Mouse (Mus musculus): ENCODE measurements around the gene Ttll4. TPM values are rescaled to one million over a fixed set of nuclear protein-coding genes. Genes with fewer than 3 reads are reported as not detected.

The Ttll4 gene
- polyA plus RNA-seq, 1 experiment from 2014 or later, result 21.8 TPM

- peak; percentile 82 for DNase-seq (ENCODE audit: low spot score)
- H3K9ac ChIP-seq (ENCODE audit: low read length), result peak within 1 kb of the TSS; percentile 58
Measured at GRCm38 (mm10) chr1:74713099-74713858, 51.7 kb downstream of the Ttll4 start, which contains the start of gene Cyp27a1. Cyp27a1 (plus strand) TSS chr1:74713574.

GRCm38 (mm10) chr1:74713859-74714730 lies 52.5 kb downstream of the Ttll4 start:
- Histone ChIP-seq H3K9me3 (ENCODE audit: control insufficient read depth, low read length) (no peaks in the 10 kb centered on the region), H3K27me3 (replicated peaks; ENCODE audit: control insufficient read depth, insufficient read depth, low read length) (no peaks in the 10 kb centered on the region), H3K9ac (ENCODE audit: low read length) (peak overlapping the region; percentile 58), H3K4me3 (ENCODE audit: low read depth, low read length) (peak overlapping the region; percentile 57), H3K4me2 (ENCODE audit: low read length) (peak overlapping the region; percentile 98), H3K36me3 (ENCODE audit: control insufficient read depth, insufficient read depth, low read length) (no peaks in the 10 kb centered on the region), H3K4me1 (replicated peaks; ENCODE audit: control insufficient read depth, insufficient read depth, low read length) (no peaks in the 10 kb centered on the region; the same call in 1 of the 2 replicates), H3K27ac (ENCODE audit: low read depth) (no peak overlapping the region)
- WGBS, result 20% methylated on average over 12 of the region's 12 CpGs
- ATAC-seq (replicated peaks; ENCODE audit: low FRiP score, low TSS enrichment, low read depth) (peak; percentile 28; the same call in 1 of the 2 replicates), DNase-seq (ENCODE audit: low spot score) (no peak)

More at GRCm38 (mm10) chr1:74713099-74713858, 51.7 kb downstream of the Ttll4 start, which contains the start of gene Cyp27a1:
- Histone ChIP-seq H3K27ac (ENCODE audit: low read depth) (no peak within 1 kb of the TSS), H3K27me3 (replicated peaks; ENCODE audit: control insufficient read depth, insufficient read depth, low read length) (no peaks in the 10 kb centered on the region), H3K4me1 (replicated peaks; ENCODE audit: control insufficient read depth, insufficient read depth, low read length) (no peaks in the 10 kb centered on the region; the same call in 1 of the 2 replicates), H3K9me3 (ENCODE audit: control insufficient read depth, low read length) (no peaks in the 10 kb centered on the region), H3K4me2 (ENCODE audit: low read length) (peak within 1 kb of the TSS; percentile 98), H3K4me3 (ENCODE audit: low read depth, low read length) (peak within 1 kb of the TSS; percentile 57), H3K36me3 (ENCODE audit: control insufficient read depth, insufficient read depth, low read length) (no peaks in the 10 kb centered on the region)
- peak; percentile 69 for ATAC-seq (replicated peaks; ENCODE audit: low FRiP score, low TSS enrichment, low read depth)
- WGBS, result 2% methylated on average over 35 of the region's 35 CpGs

GRCm38 (mm10) chr1:74714967-74715366 lies 53.4 kb downstream of the Ttll4 start:
- Histone ChIP-seq H3K36me3 (ENCODE audit: control insufficient read depth, insufficient read depth, low read length) (no peaks in the 10 kb centered on the region), H3K9me3 (ENCODE audit: control insufficient read depth, low read length) (no peaks in the 10 kb centered on the region), H3K4me2 (ENCODE audit: low read length) (no peak overlapping the region), H3K4me3 (ENCODE audit: low read depth, low read length) (no peak overlapping the region), H3K9ac (ENCODE audit: low read length) (no peak overlapping the region), H3K27me3 (replicated peaks; ENCODE audit: control insufficient read depth, insufficient read depth, low read length) (no peaks in the 10 kb centered on the region), H3K4me1 (replicated peaks; ENCODE audit: control insufficient read depth, insufficient read depth, low read length) (no peaks in the 10 kb centered on the region; the same call in 1 of the 2 replicates), H3K27ac (ENCODE audit: low read depth) (no peak overlapping the region)
- no peak for DNase-seq (ENCODE audit: low spot score)
- no peak for ATAC-seq (replicated peaks; ENCODE audit: low FRiP score, low TSS enrichment, low read depth)
- 65% methylated on average over 2 of the region's 2 CpGs for WGBS

GRCm38 (mm10) chr1:74715468-74715867 lies 53.9 kb downstream of the Ttll4 start:
- H3K9me3 ChIP-seq (ENCODE audit: control insufficient read depth, low read length), result no peaks in the 10 kb centered on the region
- DNase-seq (ENCODE audit: low spot score), result no peak
- no peak overlapping the region for H3K4me2 ChIP-seq (ENCODE audit: low read length)
- no peaks in the 10 kb centered on the region for H3K27me3 ChIP-seq (replicated peaks; ENCODE audit: control insufficient read depth, insufficient read depth, low read length)
- H3K4me3 ChIP-seq (ENCODE audit: low read depth, low read length), result no peak overlapping the region
- no peak overlapping the region for H3K27ac ChIP-seq (ENCODE audit: low read depth)
- H3K9ac ChIP-seq (ENCODE audit: low read length), result no peak overlapping the region
- H3K4me1 ChIP-seq (replicated peaks; ENCODE audit: control insufficient read depth, insufficient read depth, low read length), result no peaks in the 10 kb centered on the region; the same call in 1 of the 2 replicates
- H3K36me3 ChIP-seq (ENCODE audit: control insufficient read depth, insufficient read depth, low read length), result no peaks in the 10 kb centered on the region
- no peak for ATAC-seq (replicated peaks; ENCODE audit: low FRiP score, low TSS enrichment, low read depth)
- 67% methylated on average over 5 of the region's 5 CpGs for WGBS

GRCm38 (mm10) chr1:74715886-74716285 lies 54.3 kb downstream of the Ttll4 start:
- Histone ChIP-seq H3K4me3 (ENCODE audit: low read depth, low read length) (no peak overlapping the region), H3K36me3 (ENCODE audit: control insufficient read depth, insufficient read depth, low read length) (no peaks in the 10 kb centered on the region), H3K9me3 (ENCODE audit: control insufficient read depth, low read length) (no peaks in the 10 kb centered on the region), H3K4me2 (ENCODE audit: low read length) (no peak overlapping the region), H3K27me3 (replicated peaks; ENCODE audit: control insufficient read depth, insufficient read depth, low read length) (no peaks in the 10 kb centered on the region), H3K27ac (ENCODE audit: low read depth) (no peak overlapping the region), H3K4me1 (replicated peaks; ENCODE audit: control insufficient read depth, insufficient read depth, low read length) (no peaks in the 10 kb centered on the region; the same call in 1 of the 2 replicates), H3K9ac (ENCODE audit: low read length) (no peak overlapping the region)
- DNase-seq (ENCODE audit: low spot score) (no peak), ATAC-seq (replicated peaks; ENCODE audit: low FRiP score, low TSS enrichment, low read depth) (no peak)
- 83% methylated on average over 6 of the region's 6 CpGs for WGBS

GRCm38 (mm10) chr1:74718113-74718512 lies 56.6 kb downstream of the Ttll4 start:
- Histone ChIP-seq H3K27me3 (replicated peaks; ENCODE audit: control insufficient read depth, insufficient read depth, low read length) (no peaks in the 10 kb centered on the region), H3K4me3 (ENCODE audit: low read depth, low read length) (no peak overlapping the region), H3K36me3 (ENCODE audit: control insufficient read depth, insufficient read depth, low read length) (no peaks in the 10 kb centered on the region), H3K4me1 (replicated peaks; ENCODE audit: control insufficient read depth, insufficient read depth, low read length) (no peaks in the 10 kb centered on the region), H3K4me2 (ENCODE audit: low read length) (no peak overlapping the region), H3K9ac (ENCODE audit: low read length) (no peak overlapping the region), H3K27ac (ENCODE audit: low read depth) (no peak overlapping the region), H3K9me3 (ENCODE audit: control insufficient read depth, low read length) (no peaks in the 10 kb centered on the region)
- 88% methylated on average over 8 of the region's 8 CpGs for WGBS
- ATAC-seq (replicated peaks; ENCODE audit: low FRiP score, low TSS enrichment, low read depth) (no peak), DNase-seq (ENCODE audit: low spot score) (no peak)

GRCm38 (mm10) chr1:74719281-74719680 lies 57.7 kb downstream of the Ttll4 start:
- Histone ChIP-seq H3K36me3 (ENCODE audit: control insufficient read depth, insufficient read depth, low read length) (no peaks in the 10 kb centered on the region), H3K4me3 (ENCODE audit: low read depth, low read length) (no peak overlapping the region), H3K4me2 (ENCODE audit: low read length) (no peak overlapping the region), H3K27me3 (replicated peaks; ENCODE audit: control insufficient read depth, insufficient read depth, low read length) (no peaks in the 10 kb centered on the region), H3K9me3 (ENCODE audit: control insufficient read depth, low read length) (no peaks in the 10 kb centered on the region), H3K27ac (ENCODE audit: low read depth) (no peak overlapping the region), H3K4me1 (replicated peaks; ENCODE audit: control insufficient read depth, insufficient read depth, low read length) (no peaks in the 10 kb centered on the region), H3K9ac (ENCODE audit: low read length) (no peak overlapping the region)
- DNase-seq (ENCODE audit: low spot score) (no peak), ATAC-seq (replicated peaks; ENCODE audit: low FRiP score, low TSS enrichment, low read depth) (no peak)
- WGBS, result 80% methylated on average over 3 of the region's 3 CpGs

- 74% methylated on average over 6 of the region's 6 CpGs for WGBS
- no peaks in the 10 kb centered on the region for H3K36me3 ChIP-seq (ENCODE audit: control insufficient read depth, insufficient read depth, low read length)
- no peak for DNase-seq (ENCODE audit: low spot score)
- no peak overlapping the region for H3K4me2 ChIP-seq (ENCODE audit: low read length)
- no peaks in the 10 kb centered on the region for H3K27me3 ChIP-seq (replicated peaks; ENCODE audit: control insufficient read depth, insufficient read depth, low read length)
- ATAC-seq (replicated peaks; ENCODE audit: low FRiP score, low TSS enrichment, low read depth), result no peak
- no peak overlapping the region for H3K4me3 ChIP-seq (ENCODE audit: low read depth, low read length)
- no peaks in the 10 kb centered on the region for H3K9me3 ChIP-seq (ENCODE audit: control insufficient read depth, low read length)
- H3K4me1 ChIP-seq (replicated peaks; ENCODE audit: control insufficient read depth, insufficient read depth, low read length), result no peaks in the 10 kb centered on the region
- H3K9ac ChIP-seq (ENCODE audit: low read length), result no peak overlapping the region
- H3K27ac ChIP-seq (ENCODE audit: low read depth), result no peak overlapping the region
Measured at GRCm38 (mm10) chr1:74721657-74722056, 60.1 kb downstream of the Ttll4 start.

All from intestine, embryonic 14.5 days (tissue).